Mouse (Mus musculus) E14TG2a.4 (cell line): ENCODE data around the gene Gm20388.

Source experiments
- H3K27me3 ChIP-seq: 2 replicates; pipeline ENCODE4 v1.6.1; 2014; ENCODE audit warnings: low read length, control low read depth; ENCODE audit not compliant: insufficient read depth
- H3K36me3 ChIP-seq: 2 replicates; pipeline ENCODE4 v1.6.1; 2014; ENCODE audit warnings: low read length, control low read depth; ENCODE audit not compliant: insufficient read depth
- H3K4me1 ChIP-seq: replicated peaks from 2 replicates; pipeline ENCODE4 v1.6.1; 2014; ENCODE audit warnings: low read depth, low read length, control low read depth
- H3K4me3 ChIP-seq: replicated peaks from 2 replicates; pipeline ENCODE4 v1.5.1; 2014; ENCODE audit warnings: mild to moderate bottlenecking, low read length
- H3K9me3 ChIP-seq: 2 replicates; pipeline ENCODE4 v1.6.1; 2014; ENCODE audit warnings: low read length, control low read depth
- CTCF ChIP-seq: conservative IDR thresholded peaks from 2 replicates; pipeline ENCODE4 v1.5.1; 2014; ENCODE audit warnings: low read length
- NANOG ChIP-seq: IDR thresholded peaks from 2 replicates; pipeline ENCODE4 v1.6.1; 2014; ENCODE audit warnings: borderline replicate concordance, low read length, mixed read lengths
- POU5F1 ChIP-seq: IDR thresholded peaks from 2 replicates; pipeline ENCODE4 v1.6.1; 2014; ENCODE audit warnings: low read length, borderline replicate concordance

Gm20388 gene

DNA sequence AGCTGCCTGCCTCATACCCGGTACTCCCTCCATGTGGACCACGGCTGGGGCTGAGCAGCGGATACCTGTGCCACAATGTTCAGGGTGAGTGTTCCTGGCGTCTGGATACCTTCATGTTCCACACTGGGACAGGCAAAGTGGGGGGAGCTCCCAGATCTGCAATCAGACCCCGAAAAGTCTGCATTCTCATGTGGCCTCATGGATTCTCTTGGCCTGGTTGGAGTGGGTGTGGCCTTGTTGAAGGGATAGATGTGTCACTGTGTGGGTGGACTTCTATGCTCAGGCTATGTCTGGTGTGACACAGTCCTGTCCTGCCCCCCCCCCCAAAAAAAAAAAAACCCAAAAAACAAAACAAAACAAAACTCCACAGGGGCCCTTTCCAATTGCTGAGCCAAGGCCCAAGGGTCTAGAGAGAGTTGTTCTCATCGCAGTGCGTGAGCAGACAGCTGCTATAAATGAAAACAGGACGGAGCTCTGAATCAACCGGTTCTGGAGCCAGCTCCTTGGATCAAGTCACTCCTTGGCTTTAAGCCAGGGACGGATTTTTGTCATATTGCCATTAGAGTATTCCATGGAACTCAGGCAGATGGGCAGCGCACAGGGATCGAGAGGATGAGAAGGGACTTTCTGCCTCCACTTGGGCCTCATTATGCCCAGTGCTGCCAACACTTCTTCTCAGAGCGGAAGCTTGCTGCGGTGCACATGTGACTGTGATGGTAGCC lies 3231.3 kb downstream of the Gm20388 start:
- Histone ChIP-seq H3K36me3 (no peaks in the 10 kb centered on the region), H3K27me3 (no peaks in the 10 kb centered on the region), H3K4me1 (no peaks in the 10 kb centered on the region), H3K9me3 (peaks cover 69% of the 10 kb centered on the region), H3K4me3 (no peak overlapping the region)
- TF ChIP-seq CTCF = no peak

DNA sequence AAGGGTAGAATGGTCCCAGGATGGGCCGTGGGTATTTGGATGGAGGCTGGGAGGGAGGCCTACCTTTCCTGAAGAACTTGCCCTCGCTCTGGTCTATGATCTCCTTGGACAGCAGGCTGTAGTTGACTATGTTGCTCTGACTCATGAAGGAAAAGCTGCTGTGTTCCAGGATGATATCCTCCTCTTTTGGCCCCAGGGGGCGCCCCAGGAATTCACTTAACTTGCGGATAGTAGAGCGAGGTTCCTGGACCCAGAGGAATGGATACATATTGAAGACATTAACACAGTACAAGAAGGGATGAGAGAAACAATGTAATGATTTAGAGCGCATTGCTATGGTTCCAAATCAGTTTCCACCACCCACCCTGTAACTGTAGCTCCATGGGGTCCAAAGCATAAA lies 3234.6 kb downstream of the Gm20388 start:
- no peak for TF ChIP-seq NANOG
- TF ChIP-seq CTCF = no peak; the same call in 1 of the 2 replicates
- TF ChIP-seq POU5F1 = no peak
- H3K4me3 ChIP-seq = no peak overlapping the region
- peaks cover 35% of the 10 kb centered on the region for H3K9me3 ChIP-seq
- H3K36me3 ChIP-seq = no peaks in the 10 kb centered on the region
- H3K4me1 ChIP-seq = peaks cover 11% of the 10 kb centered on the region
- no peaks in the 10 kb centered on the region for H3K27me3 ChIP-seq

DNA sequence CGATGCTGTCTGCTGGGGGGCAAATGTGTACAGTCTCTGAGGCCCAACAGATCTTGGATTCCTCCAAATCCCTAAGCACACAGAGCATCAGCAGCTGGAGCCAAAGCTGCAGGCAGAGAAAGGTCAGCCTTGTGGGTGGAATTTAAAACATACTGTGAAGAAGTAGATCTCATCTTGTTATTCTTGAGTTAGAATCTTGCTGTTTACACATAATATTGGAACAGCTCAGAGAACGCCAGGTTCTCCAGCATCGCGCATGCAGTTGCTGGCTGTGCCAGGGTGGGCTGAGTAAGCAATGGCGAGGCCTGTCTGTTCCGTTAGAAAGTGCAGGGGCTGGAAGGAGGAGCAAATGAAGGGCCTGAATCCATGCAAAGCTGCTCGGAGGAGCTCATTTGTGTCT lies 3235.7 kb downstream of the Gm20388 start:
- TF ChIP-seq CTCF (no peak), POU5F1 (no peak), NANOG (no peak)
- H3K4me1 ChIP-seq = peaks cover 11% of the 10 kb centered on the region
- no peaks in the 10 kb centered on the region for H3K36me3 ChIP-seq
- peaks cover 24% of the 10 kb centered on the region for H3K9me3 ChIP-seq
- H3K27me3 ChIP-seq = no peaks in the 10 kb centered on the region
- H3K4me3 ChIP-seq = no peak overlapping the region

DNA sequence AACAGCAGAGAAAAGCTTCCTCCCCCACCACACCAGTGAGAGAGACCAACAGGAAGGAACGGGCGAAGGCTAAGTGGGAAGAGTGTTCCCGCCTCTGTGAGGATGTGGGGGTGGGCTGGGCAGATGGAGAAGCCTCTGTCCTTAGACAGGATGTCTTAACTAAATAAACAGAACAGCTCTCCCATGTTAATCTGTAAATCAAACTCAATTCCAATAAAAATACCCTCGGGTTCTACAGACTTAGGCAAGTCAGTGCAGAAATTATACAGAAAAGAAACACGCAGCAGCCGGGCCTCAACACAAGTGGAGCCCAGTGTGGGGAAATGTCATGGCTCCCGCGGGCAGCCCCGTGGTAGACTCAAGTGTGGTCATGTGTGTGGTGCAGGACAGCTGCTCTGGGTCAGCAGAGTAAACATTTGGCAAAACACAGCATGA lies 3240.1 kb downstream of the Gm20388 start:
- no peak overlapping the region for H3K4me3 ChIP-seq
- peaks cover 22% of the 10 kb centered on the region for H3K4me1 ChIP-seq
- H3K9me3 ChIP-seq = no peaks in the 10 kb centered on the region
- TF ChIP-seq CTCF = no peak
- TF ChIP-seq NANOG = no peak
- TF ChIP-seq POU5F1 = no peak
- no peaks in the 10 kb centered on the region for H3K27me3 ChIP-seq
- H3K36me3 ChIP-seq = no peaks in the 10 kb centered on the region; the same call in 1 of the 2 replicates

DNA sequence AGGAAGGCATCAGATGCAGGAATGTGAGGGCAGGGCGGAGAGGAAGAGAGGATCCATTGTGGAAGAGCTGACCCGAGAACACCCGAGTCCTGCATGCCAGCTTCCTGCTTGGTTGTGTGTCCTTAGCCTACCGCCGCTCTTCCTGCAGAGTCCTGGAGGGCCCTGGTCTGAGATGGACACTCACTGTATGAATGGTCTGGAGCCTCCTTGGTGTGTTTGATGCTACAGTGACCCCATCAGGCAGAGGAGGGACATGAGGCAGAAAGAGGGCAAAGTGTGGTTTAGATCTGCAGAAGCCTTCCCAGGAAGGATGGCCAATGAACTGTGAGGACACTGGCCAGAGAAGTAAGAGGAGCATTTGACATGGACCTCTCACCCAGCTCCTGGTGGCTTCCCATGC lies 3244.5 kb downstream of the Gm20388 start:
- Histone ChIP-seq H3K4me3 (no peak overlapping the region), H3K9me3 (no peaks in the 10 kb centered on the region), H3K27me3 (no peaks in the 10 kb centered on the region), H3K36me3 (no peaks in the 10 kb centered on the region; the same call in 1 of the 2 replicates), H3K4me1 (peaks cover 40% of the 10 kb centered on the region)
- TF ChIP-seq POU5F1 = no peak
- no peak for TF ChIP-seq NANOG
- no peak for TF ChIP-seq CTCF

DNA sequence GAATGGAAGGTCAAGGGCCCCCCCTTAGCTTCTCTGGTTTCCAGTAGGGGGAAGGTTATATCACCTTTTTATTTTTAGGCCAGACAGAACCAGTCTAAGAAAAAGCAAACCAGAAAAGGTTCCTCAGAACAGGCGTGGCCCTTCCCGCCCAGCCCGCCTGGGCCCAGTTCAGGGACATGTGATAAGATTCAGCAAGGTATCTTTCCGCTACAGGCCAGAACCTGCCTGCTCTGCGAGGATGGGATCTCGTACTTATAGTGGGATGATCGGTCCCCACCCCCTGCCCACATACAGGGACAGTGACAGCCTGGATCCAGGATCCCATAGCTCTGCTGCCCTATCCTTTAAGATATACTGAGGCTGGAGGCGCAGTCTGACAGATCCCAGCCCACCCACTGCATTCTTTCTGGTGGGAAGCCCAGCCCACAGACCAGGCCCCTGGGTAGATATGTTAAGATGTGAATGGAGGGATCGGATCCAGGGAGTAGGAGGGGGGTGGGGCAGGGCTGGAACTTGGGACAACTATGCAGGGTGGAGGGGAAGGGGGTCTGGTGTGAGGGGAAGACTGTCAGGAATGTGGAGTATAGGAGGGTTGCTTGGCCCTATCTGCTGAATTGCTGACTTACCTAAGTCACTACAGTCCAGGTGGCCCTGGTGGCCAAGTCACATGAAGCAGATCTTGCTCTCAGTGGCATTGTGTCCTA lies 3245.6 kb downstream of the Gm20388 start:
- H3K36me3 ChIP-seq = no peaks in the 10 kb centered on the region; the same call in 1 of the 2 replicates
- TF ChIP-seq POU5F1 (no peak), CTCF (no peak), NANOG (no peak)
- H3K4me1 ChIP-seq = peaks cover 40% of the 10 kb centered on the region
- no peaks in the 10 kb centered on the region for H3K27me3 ChIP-seq
- H3K9me3 ChIP-seq = no peaks in the 10 kb centered on the region
- no peak overlapping the region for H3K4me3 ChIP-seq

DNA sequence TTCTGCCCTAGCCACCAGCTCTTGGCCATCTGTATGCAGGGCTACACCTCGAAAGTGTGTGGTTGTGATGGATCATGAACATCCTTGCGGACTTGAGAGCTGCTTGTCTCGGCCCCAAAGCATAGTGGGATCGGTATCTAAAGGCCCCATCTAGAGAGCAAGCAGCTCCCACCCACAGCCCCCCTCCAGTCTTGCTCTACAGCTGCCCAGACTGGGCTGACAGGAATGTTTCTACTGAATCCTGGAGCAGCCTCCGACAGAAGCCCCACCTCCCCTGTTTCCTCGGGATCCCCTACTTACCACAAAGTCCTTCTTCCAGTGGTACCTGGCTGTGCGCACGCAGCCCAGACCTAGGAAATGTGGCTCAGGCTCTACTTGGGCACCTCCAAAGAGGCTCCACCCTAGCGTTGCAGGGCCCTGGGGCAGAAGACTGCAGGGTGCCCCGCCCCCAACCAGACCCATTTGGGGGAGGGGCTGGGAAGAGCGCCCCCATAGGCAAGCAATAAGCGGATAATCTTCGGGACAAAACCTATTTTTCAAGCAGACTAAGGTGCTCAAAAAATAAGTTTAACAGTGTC lies 3247.3 kb downstream of the Gm20388 start, which contains the start of gene Sult5a1:
Gene Sult5a1 (minus strand): TSS at position 428 of the 578 bp plus-strand sequence.
- H3K9me3 ChIP-seq = no peaks in the 10 kb centered on the region
- H3K4me1 ChIP-seq = peaks cover 40% of the 10 kb centered on the region
- H3K27me3 ChIP-seq = no peaks in the 10 kb centered on the region
- peak; percentile 23 for TF ChIP-seq CTCF
- TF ChIP-seq POU5F1 = no peak
- no peaks in the 10 kb centered on the region; the same call in 1 of the 2 replicates for H3K36me3 ChIP-seq
- H3K4me3 ChIP-seq = peak within 1 kb of the TSS; percentile 51; the same call in 1 of the 2 replicates

DNA sequence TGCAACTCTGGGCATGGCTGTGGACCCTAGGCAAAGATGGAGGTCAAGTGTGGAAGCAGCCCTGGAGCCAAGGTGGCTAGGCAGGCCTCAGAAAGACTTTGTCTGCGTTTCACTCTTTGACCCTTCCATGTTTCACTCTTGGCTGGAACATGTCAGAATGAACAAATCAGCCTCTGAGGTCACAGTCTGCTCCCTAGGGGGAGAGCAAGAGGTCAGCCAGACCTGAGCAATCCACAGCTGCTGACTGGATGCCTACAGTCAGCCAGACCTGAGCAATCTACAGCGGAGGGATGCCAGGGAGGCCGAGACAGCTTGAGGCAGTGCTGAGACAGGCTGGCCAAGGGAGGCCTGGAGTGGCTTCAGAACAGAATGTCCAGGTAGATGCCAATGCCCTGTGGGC lies 3270.8 kb downstream of the Gm20388 start:
- peaks cover 45% of the 10 kb centered on the region for H3K9me3 ChIP-seq
- no peaks in the 10 kb centered on the region for H3K27me3 ChIP-seq
- H3K4me1 ChIP-seq = peaks cover 11% of the 10 kb centered on the region
- no peak overlapping the region for H3K4me3 ChIP-seq
- no peaks in the 10 kb centered on the region for H3K36me3 ChIP-seq
- TF ChIP-seq NANOG (no peak), CTCF (no peak), POU5F1 (no peak)
